Mouse (Mus musculus) liver, embryonic 15.5 days (tissue): ENCODE measurements at regions not wholly inside any gene's neighbourhood (a gene's known extent, or its start where the extent isn't known, plus 50 kb on each side); places are given as distances from the start of the nearest gene placed in this dataset.
A peak's percentile ranks its signal among the peaks of the same experiment; 100 is the strongest.
"Not testable (repeated sequence)": the region's sequence is repeated elsewhere in the genome, so short reads cannot be mapped to it uniquely, and the experiment has no call there.

Experiments
- ATAC-seq: fragments of 200-750 bp; cut with Nextera tagmentation; 2 replicates; pipeline ENCODE4 v1.8.0; 2017; ENCODE audit warnings: moderate number of reproducible peaks, mild to moderate bottlenecking, moderate library complexity; ENCODE audit not compliant: insufficient read depth
- H3K27ac ChIP-seq: fragments of 300-500 bp; sonication (generic); replicated peaks from 2 replicates; pipeline ENCODE4 v1.5.1; 2015; ENCODE audit warnings: mild to moderate bottlenecking, inconsistent platforms
- H3K27me3 ChIP-seq: fragments of 300-500 bp; sonication (generic); 2 replicates; pipeline ENCODE4 v1.6.1; 2015; ENCODE audit warnings: mild to moderate bottlenecking, inconsistent platforms
- H3K36me3 ChIP-seq: fragments of 300-500 bp; sonication (generic); replicated peaks from 2 replicates; pipeline ENCODE4 v1.6.1; 2015; ENCODE audit warnings: moderate library complexity, mild to moderate bottlenecking, inconsistent platforms
- H3K4me1 ChIP-seq: fragments of 300-500 bp; sonication (generic); replicated peaks from 2 replicates; pipeline ENCODE4 v1.6.1; 2015; ENCODE audit warnings: inconsistent platforms
- H3K4me2 ChIP-seq: fragments of 300-500 bp; sonication (generic); 2 replicates; pipeline ENCODE4 v1.6.1; 2015; ENCODE audit warnings: moderate library complexity, mild to moderate bottlenecking, inconsistent platforms
- H3K4me3 ChIP-seq: fragments of 300-500 bp; sonication (generic); replicated peaks from 2 replicates; pipeline ENCODE4 v1.5.1; 2015; ENCODE audit warnings: mild to moderate bottlenecking, inconsistent platforms
- H3K9ac ChIP-seq: fragments of 300-500 bp; sonication (generic); 2 replicates; pipeline ENCODE4 v1.6.1; 2015; ENCODE audit warnings: moderate library complexity, mild to moderate bottlenecking, inconsistent platforms
- H3K9me3 ChIP-seq: fragments of 300-500 bp; sonication (generic); replicated peaks from 2 replicates; pipeline ENCODE4 v1.6.1; 2016; ENCODE audit warnings: inconsistent platforms
- WGBS: fragments of 180-500 bp; shearing (Covaris S2); methylation state at CpG from one replicate; pipeline ENCODE4 v1.1.7; 2015; ENCODE audit warnings: mixed read lengths; ENCODE audit not compliant: insufficient replicate concordance; 5-methylcytosine and 5-hydroxymethylcytosine counted together

GRCm38 (mm10) chr3:117065904-117066303 is 97.1 kb upstream of the Palmd start:
- no peak overlapping the region for H3K4me2 ChIP-seq
- H3K4me1 ChIP-seq, result no peaks in the 10 kb centered on the region
- no peak overlapping the region for H3K9ac ChIP-seq
- H3K9me3 ChIP-seq, result no peaks in the 10 kb centered on the region
- H3K27ac ChIP-seq, result no peak overlapping the region
- no peaks in the 10 kb centered on the region for H3K27me3 ChIP-seq
- WGBS, result 56% methylated on average over 2 of the region's 2 CpGs
- H3K36me3 ChIP-seq, result no peaks in the 10 kb centered on the region
- H3K4me3 ChIP-seq, result no peak overlapping the region
- no peak for ATAC-seq

GRCm38 (mm10) chr3:117061831-117062230 is 93.0 kb upstream of the Palmd start:
- Histone ChIP-seq H3K4me2 (no peak overlapping the region), H3K4me3 (no peak overlapping the region), H3K9me3 (no peaks in the 10 kb centered on the region), H3K9ac (no peak overlapping the region), H3K36me3 (no peaks in the 10 kb centered on the region), H3K27me3 (no peaks in the 10 kb centered on the region), H3K4me1 (no peaks in the 10 kb centered on the region), H3K27ac (peak overlapping the region; percentile 45; the same call in 1 of the 2 replicates)
- no peak for ATAC-seq
- WGBS, result 61% methylated on average over 1 of the region's 1 CpGs

- peak; percentile 86 for ATAC-seq
- peak overlapping the region; percentile 61 for H3K27ac ChIP-seq
- no peak overlapping the region for H3K4me3 ChIP-seq
Observed at GRCm38 (mm10) chr3:117061182-117061581, 92.4 kb upstream of the Palmd start.

GRCm38 (mm10) chr3:117054711-117055110 is 85.9 kb upstream of the Palmd start:
- H3K36me3 ChIP-seq, H3K9ac ChIP-seq, H3K4me2 ChIP-seq, ATAC-seq, H3K4me1 ChIP-seq, H3K9me3 ChIP-seq, H3K4me3 ChIP-seq, H3K27ac ChIP-seq, H3K27me3 ChIP-seq: not testable (repeated sequence)
- WGBS, result 29% methylated on average over 3 of the region's 3 CpGs

More at GRCm38 (mm10) chr3:117061182-117061581, 92.4 kb upstream of the Palmd start:
- WGBS, result 49% methylated on average over 6 of the region's 6 CpGs
- no peak overlapping the region for H3K4me2 ChIP-seq
- H3K4me1 ChIP-seq, result no peaks in the 10 kb centered on the region
- H3K9ac ChIP-seq, result no peak overlapping the region
- no peaks in the 10 kb centered on the region for H3K36me3 ChIP-seq
- H3K27me3 ChIP-seq, result no peaks in the 10 kb centered on the region
- no peaks in the 10 kb centered on the region for H3K9me3 ChIP-seq

- Histone ChIP-seq H3K4me1 (0 out of 2 replicates have a peak, but pooled peaks cover 5% of the 10 kb centered on the region), H3K4me2 (no peak overlapping the region), H3K9ac (no peak overlapping the region), H3K27me3 (no peaks in the 10 kb centered on the region), H3K9me3 (no peaks in the 10 kb centered on the region), H3K36me3 (no peaks in the 10 kb centered on the region), H3K27ac (no peak overlapping the region), H3K4me3 (no peak overlapping the region)
- WGBS, result 45% methylated on average over 3 of the region's 3 CpGs
- ATAC-seq, result no peak
Observed at GRCm38 (mm10) chr3:117051431-117051830, 82.6 kb upstream of the Palmd start.

GRCm38 (mm10) chr3:117050909-117051308 is 82.1 kb upstream of the Palmd start:
- H3K27ac ChIP-seq, result no peak overlapping the region
- H3K9me3 ChIP-seq, result no peaks in the 10 kb centered on the region
- no peaks in the 10 kb centered on the region for H3K36me3 ChIP-seq
- WGBS, result 35% methylated on average over 3 of the region's 3 CpGs
- no peaks in the 10 kb centered on the region for H3K27me3 ChIP-seq
- H3K4me1 ChIP-seq, result 0 out of 2 replicates have a peak, but pooled peaks cover 5% of the 10 kb centered on the region
- H3K4me3 ChIP-seq, result no peak overlapping the region
- H3K4me2 ChIP-seq, result no peak overlapping the region
- ATAC-seq, result no peak
- no peak overlapping the region for H3K9ac ChIP-seq

- 24% methylated on average over 3 of the region's 3 CpGs for whole genome bisulfite sequencing
- H3K27me3 ChIP-seq, result no peaks in the 10 kb centered on the region
- no peak overlapping the region for H3K9ac ChIP-seq
- no peaks in the 10 kb centered on the region for H3K9me3 ChIP-seq
- no peak for ATAC-seq
- H3K36me3 ChIP-seq, result no peaks in the 10 kb centered on the region
- H3K27ac ChIP-seq, result no peak overlapping the region
- no peak overlapping the region for H3K4me3 ChIP-seq
- 0 out of 2 replicates have a peak, but pooled peaks cover 5% of the 10 kb centered on the region for H3K4me1 ChIP-seq
- no peak overlapping the region for H3K4me2 ChIP-seq
Observed at GRCm38 (mm10) chr3:117049410-117049809, 80.6 kb upstream of the Palmd start.

GRCm38 (mm10) chr3:117044809-117045208 is 76.0 kb upstream of the Palmd start:
- no peaks in the 10 kb centered on the region for H3K36me3 ChIP-seq
- no peaks in the 10 kb centered on the region for H3K27me3 ChIP-seq
- 0 out of 2 replicates have a peak, but pooled peaks cover 5% of the 10 kb centered on the region for H3K4me1 ChIP-seq
- no peak for ATAC-seq
- no peak overlapping the region for H3K9ac ChIP-seq
- WGBS, result 54% methylated on average over 4 of the region's 4 CpGs
- H3K27ac ChIP-seq, result no peak overlapping the region
- no peak overlapping the region for H3K4me3 ChIP-seq
- no peak overlapping the region for H3K4me2 ChIP-seq
- H3K9me3 ChIP-seq, result no peaks in the 10 kb centered on the region

GRCm38 (mm10) chr3:117044304-117044703 is 75.5 kb upstream of the Palmd start:
- no peaks in the 10 kb centered on the region for H3K36me3 ChIP-seq
- no peak overlapping the region for H3K4me3 ChIP-seq
- H3K9me3 ChIP-seq, result no peaks in the 10 kb centered on the region
- 43% methylated on average over 2 of the region's 2 CpGs for WGBS
- H3K9ac ChIP-seq, result no peak overlapping the region
- H3K27me3 ChIP-seq, result no peaks in the 10 kb centered on the region
- H3K27ac ChIP-seq, result no peak overlapping the region
- 0 out of 2 replicates have a peak, but pooled peaks cover under 1% of the 10 kb centered on the region for H3K4me1 ChIP-seq
- H3K4me2 ChIP-seq, result no peak overlapping the region
- ATAC-seq, result no peak

- 45% methylated on average over 1 of the region's 1 CpGs for WGBS
- no peaks in the 10 kb centered on the region for H3K9me3 ChIP-seq
- H3K36me3 ChIP-seq, result no peaks in the 10 kb centered on the region
- H3K9ac ChIP-seq, result no peak overlapping the region
- no peak overlapping the region for H3K4me2 ChIP-seq
- ATAC-seq, result no peak
- no peak overlapping the region for H3K27ac ChIP-seq
- H3K4me1 ChIP-seq, result no peaks in the 10 kb centered on the region
- no peaks in the 10 kb centered on the region for H3K27me3 ChIP-seq
- H3K4me3 ChIP-seq, result no peak overlapping the region
Observed at GRCm38 (mm10) chr3:117038928-117039300, 70.1 kb upstream of the Palmd start.

GRCm38 (mm10) chr3:117038280-117038927 is 69.6 kb upstream of the Palmd start:
- no peak overlapping the region for H3K4me3 ChIP-seq
- no peak overlapping the region for H3K27ac ChIP-seq
- no peaks in the 10 kb centered on the region for H3K36me3 ChIP-seq
- H3K4me2 ChIP-seq, result no peak overlapping the region
- H3K4me1 ChIP-seq, result no peaks in the 10 kb centered on the region
- WGBS, result 40% methylated on average over 4 of the region's 4 CpGs
- H3K9ac ChIP-seq, result no peak overlapping the region
- no peaks in the 10 kb centered on the region for H3K9me3 ChIP-seq
- no peaks in the 10 kb centered on the region for H3K27me3 ChIP-seq
- no peak for ATAC-seq
